Mouse (Mus musculus) myocyte (in vitro differentiated cells): ENCODE data around the gene Dyrk1b. TPM values are rescaled to one million over a fixed set of nuclear protein-coding genes. Genes with fewer than 3 reads are reported as not detected.

ENCODE experiments used
- H3K27me3 ChIP-seq: one replicate; pipeline ENCODE4 v1.6.1; 2011; ENCODE audit not compliant: control insufficient read depth, insufficient read depth, insufficient read length
- H3K36me3 ChIP-seq: one replicate; pipeline ENCODE4 v1.6.1; 2011; ENCODE audit not compliant: control insufficient read depth, insufficient read depth
- H3K4me2 ChIP-seq: one replicate; pipeline ENCODE4 v1.6.1; 2011; ENCODE audit warnings: low read depth, control low read depth
- H3K4me3 ChIP-seq: one replicate; pipeline ENCODE4 v1.5.1; 2011; ENCODE audit warnings: mild to moderate bottlenecking, control low read depth, moderate library complexity
- H3K79me2 ChIP-seq: one replicate; pipeline ENCODE4 v1.6.1; 2011; ENCODE audit not compliant: control insufficient read depth, insufficient read depth
- H3ac ChIP-seq: one replicate; pipeline ENCODE4 v1.6.1; 2011; ENCODE audit not compliant: control insufficient read depth, insufficient read length
- CEBPB ChIP-seq: IDR thresholded peaks from 2 replicates; pipeline ENCODE4 v1.6.1; 2011; ENCODE audit warnings: mild to moderate bottlenecking, moderate library complexity; ENCODE audit not compliant: poor library complexity, insufficient read depth, severe bottlenecking
- E2F4 ChIP-seq: IDR thresholded peaks from one replicate; pipeline ENCODE4 v1.6.1; 2011; ENCODE audit warnings: mild to moderate bottlenecking, control low read depth, moderate library complexity; ENCODE audit not compliant: insufficient read depth
- MAX ChIP-seq: IDR thresholded peaks from one replicate; pipeline ENCODE4 v1.6.1; 2011; ENCODE audit warnings: low read depth, mild to moderate bottlenecking, control low read depth
- MYOD1 ChIP-seq, 3 experiments: IDR thresholded peaks; one replicate each; pipeline ENCODE4 v1.6.1; 2011; ENCODE audit warnings: control low read depth in 2 of 3, low read depth in 2 of 3, mild to moderate bottlenecking in 2 of 3, moderate library complexity in 1 of 3; ENCODE audit not compliant: insufficient read length in 2 of 3, control insufficient read depth in 1 of 3
- MYOG ChIP-seq, 3 experiments: IDR thresholded peaks; one replicate each; pipeline ENCODE4 v1.6.1; 2011; ENCODE audit warnings: control low read depth in 2 of 3, low read depth in 2 of 3, mild to moderate bottlenecking in 2 of 3; ENCODE audit not compliant: insufficient read length in 2 of 3, control insufficient read depth in 1 of 3, insufficient read depth in 1 of 3
- POLR2A ChIP-seq: IDR thresholded peaks from one replicate; pipeline ENCODE4 v1.6.1; 2011; ENCODE audit warnings: low read depth, mild to moderate bottlenecking, control low read depth, moderate library complexity; ENCODE audit not compliant: insufficient read length
- POLR2AphosphoS2 ChIP-seq: IDR thresholded peaks from one replicate; pipeline ENCODE4 v1.6.1; 2011; ENCODE audit warnings: low read depth, control low read depth; ENCODE audit not compliant: insufficient read length
- REST ChIP-seq: IDR thresholded peaks from one replicate; pipeline ENCODE4 v1.6.1; 2011; ENCODE audit warnings: mild to moderate bottlenecking, control low read depth, moderate library complexity; ENCODE audit not compliant: insufficient read depth, insufficient read length
- SRF ChIP-seq: IDR thresholded peaks from one replicate; pipeline ENCODE4 v1.6.1; 2011; ENCODE audit warnings: low read depth; ENCODE audit not compliant: control insufficient read depth, insufficient read length
- TCF12 ChIP-seq: IDR thresholded peaks from one replicate; pipeline ENCODE4 v1.6.1; 2011; ENCODE audit warnings: mild to moderate bottlenecking, control low read depth; ENCODE audit not compliant: poor library complexity, insufficient read depth, severe bottlenecking
- TCF3 ChIP-seq: IDR thresholded peaks from one replicate; pipeline ENCODE4 v1.6.1; 2011; ENCODE audit warnings: low read depth, control low read depth; ENCODE audit not compliant: insufficient read length
- USF1 ChIP-seq: IDR thresholded peaks from one replicate; pipeline ENCODE4 v1.6.1; 2011; ENCODE audit warnings: low read depth, mild to moderate bottlenecking, control low read depth, moderate library complexity
- polyA plus RNA-seq: library from polyadenylated mRNA; unstranded; fragments of >200 nt; fragmentation: generic; extraction: Trizol; gene quantifications from one replicate; pipeline ENCODE4 v1.2.1, GENCODE M21; 2012; ENCODE audit warnings: missing spikeins

The Dyrk1b gene
- polyA plus RNA-seq, 1 experiment: 25.1 TPM

DNA sequence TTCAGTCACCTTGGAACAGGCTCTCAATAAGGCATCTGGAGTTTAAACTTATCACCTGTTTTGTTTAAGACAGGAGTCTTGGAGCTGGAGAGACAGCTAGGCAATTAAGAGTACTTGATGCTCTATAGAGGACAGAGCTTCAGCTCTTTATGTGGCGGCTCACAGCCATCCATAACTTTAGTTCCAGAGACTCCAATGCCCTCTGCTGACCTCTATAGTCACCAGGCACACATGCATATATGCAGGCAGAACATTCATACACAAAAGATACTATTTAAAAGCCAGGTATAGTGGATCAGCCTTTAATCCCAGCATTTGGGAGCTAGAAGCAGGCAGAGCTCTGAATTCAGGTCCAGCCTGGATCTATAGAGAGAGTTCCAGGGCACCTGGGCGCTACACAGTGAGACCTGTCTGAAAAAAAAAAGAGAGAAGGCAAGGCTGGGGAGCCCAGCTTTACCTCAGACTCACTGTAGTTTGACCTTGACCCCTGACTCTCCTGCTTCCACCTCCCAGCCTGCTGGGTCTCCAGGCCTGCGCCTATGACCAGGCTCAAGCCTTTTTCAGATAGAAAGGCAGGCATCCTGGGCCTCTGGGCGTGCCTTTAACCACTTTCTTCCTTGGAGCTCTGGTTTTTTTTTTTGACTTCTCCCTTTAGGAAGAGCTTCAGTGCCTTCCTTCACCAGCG is 16.3 kb downstream of the Dyrk1b start:
- Histone ChIP-seq H3K4me3 (no peak overlapping the region), H3ac (no peak overlapping the region), H3K27me3 (no peaks in the 10 kb centered on the region), H3K79me2 (no peaks in the 10 kb centered on the region), H3K36me3 (no peaks in the 10 kb centered on the region), H3K4me2 (no peak overlapping the region)
- TF ChIP-seq MYOG (IDR thresholded peaks at IDR 0.05; ENCODE audit: control insufficient read depth in 1 of 3, insufficient read depth in 1 of 3, insufficient read length in 2 of 3, low read depth in 2 of 3) (no peak), CEBPB (no peak), REST (no peak), MAX (no peak), POLR2AphosphoS2 (no peak)

DNA sequence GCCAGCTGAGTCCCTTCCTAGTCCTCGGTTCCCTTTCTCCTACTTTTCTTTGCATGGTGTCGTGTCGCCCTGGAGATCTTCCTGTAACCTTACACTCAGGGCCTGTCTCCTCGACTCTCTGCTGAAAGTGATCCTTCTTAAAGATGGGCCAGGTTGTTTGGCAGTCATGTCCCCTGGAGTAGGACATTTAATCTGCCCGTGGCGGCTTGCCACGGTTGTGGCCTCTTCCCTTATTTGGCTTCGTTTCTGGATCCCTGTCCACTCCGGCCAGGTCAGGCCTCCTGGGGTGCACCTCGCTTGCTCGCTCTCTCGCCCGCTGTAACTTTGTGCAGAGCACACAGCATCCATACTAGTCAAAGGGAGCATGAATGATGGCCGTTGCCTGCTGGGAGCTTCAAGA is 17.3 kb downstream of the Dyrk1b start:
- H3ac ChIP-seq: no peak overlapping the region
- no peaks in the 10 kb centered on the region for H3K79me2 ChIP-seq
- no peak overlapping the region for H3K4me2 ChIP-seq
- no peak overlapping the region for H3K4me3 ChIP-seq
- no peaks in the 10 kb centered on the region for H3K36me3 ChIP-seq
- no peaks in the 10 kb centered on the region for H3K27me3 ChIP-seq
- TF ChIP-seq MYOG (IDR thresholded peaks at IDR 0.05; ENCODE audit: control insufficient read depth in 1 of 3, insufficient read depth in 1 of 3, insufficient read length in 2 of 3, low read depth in 2 of 3): no peak
- TF ChIP-seq SRF: peak; percentile 69

DNA sequence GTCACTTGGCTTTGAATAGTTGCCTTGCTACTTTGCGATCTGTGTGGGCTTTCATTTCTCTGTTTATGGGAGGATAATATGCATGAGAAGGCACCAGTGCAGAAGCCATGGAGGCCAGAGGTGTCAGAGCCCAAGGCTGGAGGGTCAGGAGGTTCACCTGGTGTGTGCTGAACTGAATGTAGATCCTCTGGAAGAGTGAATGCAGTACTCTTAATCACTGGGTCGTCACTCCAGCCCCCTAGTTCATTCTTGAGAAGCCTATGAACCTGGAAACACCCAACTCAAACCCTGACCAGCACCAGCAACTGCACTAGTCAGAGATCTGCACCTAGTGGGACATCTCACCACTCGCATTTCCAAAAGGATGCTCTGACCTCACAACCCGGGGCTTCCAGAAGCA is 19.8 kb downstream of the Dyrk1b start:
- Histone ChIP-seq H3K79me2 (no peaks in the 10 kb centered on the region), H3K4me3 (no peak overlapping the region), H3K36me3 (no peaks in the 10 kb centered on the region), H3K27me3 (no peaks in the 10 kb centered on the region), H3ac (no peak overlapping the region), H3K4me2 (no peak overlapping the region)
- no peak for TF ChIP-seq SRF
- TF ChIP-seq TCF3: no peak
- no peak for TF ChIP-seq MYOG (IDR thresholded peaks at IDR 0.05; ENCODE audit: control insufficient read depth in 1 of 3, insufficient read depth in 1 of 3, insufficient read length in 2 of 3, low read depth in 2 of 3)
- TF ChIP-seq TCF12: no peak
- TF ChIP-seq MAX: no peak

DNA sequence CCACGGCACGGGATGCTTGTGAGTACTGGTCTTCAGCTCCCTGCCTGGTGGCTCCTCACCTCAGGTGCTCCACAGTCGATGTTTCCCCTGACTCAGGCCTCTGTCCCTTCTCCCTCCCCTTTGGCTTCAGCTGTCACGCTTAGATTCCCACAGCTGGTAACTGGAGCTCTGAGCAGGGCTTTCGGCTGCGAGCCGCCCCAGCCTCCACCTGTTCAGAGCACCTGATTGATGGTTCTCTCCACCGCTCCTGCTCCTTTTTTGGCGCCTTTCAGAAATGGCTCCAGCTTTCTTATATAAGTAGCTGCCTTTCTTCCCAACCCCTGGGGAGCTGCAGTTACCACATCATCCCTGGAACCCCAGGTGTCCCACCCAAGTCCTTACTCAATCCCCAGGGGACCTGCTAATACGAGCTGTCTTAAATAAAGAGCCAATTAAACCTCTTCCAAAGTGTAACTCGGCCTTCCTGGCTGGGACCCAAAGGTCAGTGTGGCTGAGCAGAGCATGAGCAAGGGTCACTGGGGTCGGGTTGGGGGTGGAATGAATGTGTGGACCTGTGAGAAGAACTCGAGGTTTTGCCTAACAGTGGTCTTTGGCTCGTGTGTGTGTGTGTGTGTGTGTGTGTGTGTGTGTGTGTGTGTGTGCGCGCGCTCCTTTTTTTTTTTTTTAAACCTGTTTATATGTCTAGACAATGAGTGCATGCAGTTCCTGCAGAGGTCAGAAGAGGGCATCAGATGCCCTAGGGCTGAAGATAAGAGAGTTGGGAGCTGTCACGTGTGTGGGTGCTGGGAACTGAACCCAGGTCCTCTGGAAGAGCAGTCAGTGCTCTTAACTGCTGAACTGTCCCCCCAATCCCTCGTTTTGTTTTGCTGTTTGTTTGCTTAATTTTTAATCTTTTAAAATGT is 24.2 kb downstream of the Dyrk1b start:
- no peak overlapping the region for H3K4me3 ChIP-seq
- TF ChIP-seq POLR2A (no peak), MYOD1 (IDR thresholded peaks at IDR 0.05; ENCODE audit: control insufficient read depth in 1 of 3, insufficient read length in 2 of 3, low read depth in 2 of 3) (peak; percentile 60 to 88 (median 80)), MYOG (IDR thresholded peaks at IDR 0.05; ENCODE audit: control insufficient read depth in 1 of 3, insufficient read depth in 1 of 3, insufficient read length in 2 of 3, low read depth in 2 of 3) (peak; percentile 36 to 86 (median 48)), MAX (no peak)
- no peaks in the 10 kb centered on the region for H3K27me3 ChIP-seq

DNA sequence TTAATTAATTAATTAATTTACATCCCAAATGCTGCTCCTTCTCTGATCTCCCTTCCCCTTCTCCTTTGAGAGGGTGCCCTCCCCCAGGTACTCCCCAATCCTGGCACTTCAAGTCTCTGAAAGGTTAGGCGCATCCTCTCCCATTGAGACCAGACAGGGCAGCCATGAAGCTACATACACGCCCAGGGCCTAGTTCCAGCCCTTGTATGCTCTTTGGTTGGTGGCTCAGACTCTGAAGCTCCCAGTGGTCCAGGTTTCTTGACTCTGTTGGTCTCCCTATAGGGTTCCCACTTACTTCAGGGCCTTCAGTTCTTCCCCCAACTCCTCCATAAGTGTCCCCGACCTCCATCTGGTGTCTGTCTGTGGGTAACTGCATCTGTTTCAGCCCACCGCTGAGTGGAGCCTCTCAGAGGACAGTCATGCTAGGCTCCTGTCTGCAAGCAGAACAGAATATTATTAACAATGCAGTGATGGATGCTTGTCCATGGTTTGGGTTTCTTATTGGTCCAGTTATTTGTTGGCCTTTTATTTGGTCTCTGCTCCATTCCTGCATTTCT is 26.9 kb downstream of the Dyrk1b start:
- H3K36me3 ChIP-seq: no peaks in the 10 kb centered on the region
- TF ChIP-seq CEBPB (no peak), POLR2AphosphoS2 (no peak), POLR2A (no peak), MYOG (IDR thresholded peaks at IDR 0.05; ENCODE audit: control insufficient read depth in 1 of 3, insufficient read depth in 1 of 3, insufficient read length in 2 of 3, low read depth in 2 of 3) (no peak), MAX (no peak), SRF (no peak), E2F4 (no peak), USF1 (no peak), MYOD1 (IDR thresholded peaks at IDR 0.05; ENCODE audit: control insufficient read depth in 1 of 3, insufficient read length in 2 of 3, low read depth in 2 of 3) (no peak), REST (no peak)
- H3K27me3 ChIP-seq: no peaks in the 10 kb centered on the region
- H3K79me2 ChIP-seq: no peaks in the 10 kb centered on the region
- H3ac ChIP-seq: no peak overlapping the region
- H3K4me2 ChIP-seq: no peak overlapping the region
- H3K4me3 ChIP-seq: no peak overlapping the region

More for the DNA sequence above, 24.2 kb downstream of the Dyrk1b start:
- H3K79me2 ChIP-seq: no peaks in the 10 kb centered on the region
- no peak overlapping the region for H3ac ChIP-seq
- H3K4me2 ChIP-seq: no peak overlapping the region
- no peaks in the 10 kb centered on the region for H3K36me3 ChIP-seq
